Mouse (Mus musculus): ENCODE measurements around the gene Scd4.

The Scd4 gene

DNA sequence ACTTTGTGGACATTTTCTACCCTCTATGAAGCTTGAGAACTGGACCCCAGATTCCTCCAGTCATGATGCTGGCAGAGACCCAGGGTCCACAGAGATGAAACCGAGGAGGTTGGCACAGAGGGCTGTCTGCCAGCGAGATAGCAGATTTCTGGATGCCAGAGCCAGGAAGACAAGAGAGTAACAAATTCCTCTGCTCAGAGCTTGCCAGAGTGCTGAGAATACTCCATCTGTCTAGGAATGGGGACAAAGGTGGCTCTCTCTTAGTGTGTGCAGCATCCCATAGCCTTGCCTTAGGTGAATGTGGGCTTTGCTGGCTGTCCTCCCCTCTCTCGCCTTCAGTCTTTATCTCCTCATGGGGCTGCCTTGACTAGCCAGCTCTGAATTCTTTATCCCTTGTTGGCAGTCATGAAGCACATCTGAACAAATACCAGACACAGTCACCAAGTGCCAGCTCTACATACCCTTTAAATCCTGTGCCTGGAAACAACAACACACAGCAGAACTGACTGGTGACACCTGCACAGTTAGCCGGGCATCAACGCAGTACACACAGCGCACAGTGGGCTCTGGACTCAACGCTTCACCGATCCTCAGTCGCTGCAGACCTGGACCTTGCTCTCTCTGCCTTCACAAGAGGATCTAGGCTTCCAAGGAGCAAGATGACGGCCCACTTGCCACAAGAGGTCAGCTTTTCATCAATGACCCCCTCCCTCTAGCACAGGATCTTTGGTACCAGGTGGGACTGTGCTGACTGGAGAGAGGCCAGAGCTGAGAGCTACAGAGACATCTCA is at the start of gene Scd4:
Gene Scd4 (plus strand): TSS at position 260 of the 791 bp plus-strand sequence.
- DNase-seq (ENCODE audit: low read depth) = no peak

GRCm38 (mm10) chr19:44283157-44284024 is 49.5 kb upstream of the Scd4 start:
- DNase-seq (ENCODE audit: low read depth) = peak; percentile 81

- DNase-seq (ENCODE audit: low read depth) = peak; percentile 94
Observed at GRCm38 (mm10) chr19:44284025-44284695, 48.7 kb upstream of the Scd4 start.

GRCm38 (mm10) chr19:44284723-44285122 is 48.2 kb upstream of the Scd4 start:
- no peak for DNase-seq (ENCODE audit: low read depth)

- DNase-seq (ENCODE audit: low read depth) = no peak
Observed at GRCm38 (mm10) chr19:44285554-44285953, 47.3 kb upstream of the Scd4 start.

DNA sequence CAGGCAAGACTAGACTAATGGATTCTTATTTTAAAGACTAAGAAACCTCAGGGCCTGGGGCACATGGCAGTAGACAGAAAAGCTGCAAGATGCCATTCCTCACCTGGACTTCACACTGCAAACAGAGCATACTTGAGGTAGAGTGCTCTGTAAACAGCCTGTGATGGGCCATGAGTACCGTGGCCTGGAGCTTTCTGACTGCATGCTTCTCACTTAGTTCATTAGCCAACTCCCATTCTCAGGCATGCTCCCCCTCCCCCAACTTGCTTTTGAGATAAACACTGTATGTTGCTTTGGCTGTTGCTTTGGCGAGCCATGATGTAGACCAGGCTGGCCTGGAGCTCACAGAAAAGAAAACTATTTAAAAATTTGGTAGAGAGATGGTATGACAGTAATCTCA is 46.8 kb upstream of the Scd4 start:
- no peak for DNase-seq (ENCODE audit: low read depth)

DNA sequence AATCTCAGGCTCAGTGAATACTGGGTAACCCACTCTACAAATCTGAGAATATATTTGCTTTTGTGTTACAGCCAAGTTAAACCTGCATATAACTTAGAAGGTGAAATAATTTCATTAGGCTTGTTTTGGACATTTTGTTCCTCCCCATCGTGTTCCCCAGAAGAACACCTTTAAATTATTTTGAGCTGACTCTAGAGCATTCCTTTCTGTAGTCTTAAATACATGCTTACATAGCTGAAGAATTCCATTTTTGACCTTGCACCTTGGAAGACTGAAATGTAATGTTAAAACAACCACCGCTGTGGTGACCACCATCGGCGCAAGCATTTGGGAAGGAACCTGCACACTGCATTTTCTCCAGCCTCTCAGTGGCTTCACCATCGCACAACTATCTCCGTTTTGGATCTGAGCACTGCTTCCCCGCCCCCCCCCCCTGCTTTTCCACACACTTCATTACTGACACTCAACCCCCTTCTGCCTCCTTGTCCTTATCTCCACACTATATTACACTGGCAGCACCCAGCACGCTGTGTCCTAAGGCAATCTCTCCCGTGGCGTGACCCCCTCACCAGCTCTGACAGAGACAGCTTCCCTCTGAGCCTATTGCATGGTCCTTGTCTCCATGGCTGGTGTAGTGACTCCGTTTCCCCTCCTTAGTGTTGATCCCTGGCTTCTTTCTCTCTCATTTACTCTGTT is 45.3 kb upstream of the Scd4 start:
- no peak for DNase-seq (ENCODE audit: low read depth)

- DNase-seq (ENCODE audit: low read depth) = no peak
Observed at GRCm38 (mm10) chr19:44292083-44292482, 40.8 kb upstream of the Scd4 start.

GRCm38 (mm10) chr19:44292483-44292882 is 40.4 kb upstream of the Scd4 start:
- peak; percentile 22 for DNase-seq (ENCODE audit: low read depth)

DNA sequence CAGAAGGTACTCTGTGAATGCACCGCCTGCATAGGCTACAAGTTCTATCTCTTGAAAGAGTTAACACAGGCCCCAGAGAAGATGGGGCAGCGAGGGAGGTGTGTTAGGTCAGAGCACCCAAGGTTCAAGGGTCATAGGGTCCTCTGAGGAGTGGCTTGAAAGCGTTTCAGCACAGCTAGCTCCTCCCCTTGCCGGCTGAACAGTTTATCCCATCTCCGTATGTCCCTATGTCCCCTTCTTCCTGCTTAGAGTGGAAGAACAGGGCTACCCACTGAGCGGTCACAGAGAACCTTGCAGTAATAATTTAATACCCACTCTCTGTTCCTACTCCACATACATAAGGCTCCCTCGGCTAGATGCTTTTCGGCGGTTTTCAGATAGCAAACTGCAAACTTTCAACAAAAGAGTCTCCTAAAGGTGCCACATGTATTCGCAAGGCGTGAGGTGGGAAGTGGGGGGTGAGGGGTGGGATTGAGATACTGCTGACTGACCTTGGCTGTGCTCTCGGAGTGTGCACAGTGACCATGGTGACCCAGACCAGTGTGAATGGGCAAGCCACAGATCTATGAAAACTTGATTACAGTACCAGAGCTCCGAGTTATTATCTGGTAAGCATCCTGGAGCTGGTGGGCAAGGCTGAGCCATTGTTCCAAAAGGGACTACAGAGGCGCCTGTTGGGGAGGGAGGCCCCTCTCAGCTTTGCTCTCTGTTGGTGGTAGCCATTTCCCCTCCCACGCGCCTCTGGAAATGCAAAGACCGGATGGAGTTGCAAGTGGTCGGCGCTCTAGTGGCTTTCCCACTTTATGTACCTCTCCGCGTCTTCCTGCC is 39.7 kb upstream of the Scd4 start, which contains the start of gene Scd2:
Gene Scd2 (plus strand): TSS at position 734 of the 828 bp plus-strand sequence.
- DNase-seq (ENCODE audit: low read depth) = peak; percentile 61

DNA sequence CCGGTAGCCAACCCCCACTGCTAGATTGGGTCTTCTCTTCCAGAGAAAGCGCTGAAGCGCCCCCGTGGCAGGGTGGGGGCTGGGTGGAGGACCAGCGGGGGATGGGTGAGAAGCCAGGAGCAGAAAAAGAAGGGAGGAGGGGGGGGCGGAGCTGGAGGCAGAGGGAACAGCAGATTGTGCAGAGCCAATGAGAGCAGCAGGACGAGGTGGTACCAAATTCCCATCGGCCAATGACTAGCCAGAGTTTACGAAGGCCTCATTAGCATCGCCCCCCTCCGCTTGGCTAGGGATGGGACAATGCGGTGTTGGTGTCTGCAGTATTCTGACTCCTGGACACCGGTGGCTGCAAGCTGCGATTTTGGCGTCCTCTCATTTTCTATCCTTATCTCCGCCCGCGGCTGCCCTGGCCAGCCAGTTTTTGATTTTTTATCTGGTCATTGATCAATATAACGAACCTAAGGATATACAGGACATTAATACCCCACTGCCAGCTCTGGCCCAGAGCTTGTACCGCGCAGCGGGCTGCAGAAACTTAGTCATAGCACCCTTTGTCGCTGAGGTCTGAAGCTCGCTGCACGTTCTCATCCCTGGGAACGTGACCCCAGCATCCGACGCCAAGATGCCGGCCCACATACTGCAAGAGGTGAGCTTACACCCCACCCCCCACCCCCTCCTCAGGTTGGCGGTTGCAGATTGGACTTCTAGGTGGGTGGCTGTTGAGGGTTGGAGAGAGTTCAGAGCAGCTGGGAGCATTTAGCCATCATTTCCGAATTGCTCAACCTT is 38.9 kb upstream of the Scd4 start:
- peak; percentile 68 for DNase-seq (ENCODE audit: low read depth)

DNA sequence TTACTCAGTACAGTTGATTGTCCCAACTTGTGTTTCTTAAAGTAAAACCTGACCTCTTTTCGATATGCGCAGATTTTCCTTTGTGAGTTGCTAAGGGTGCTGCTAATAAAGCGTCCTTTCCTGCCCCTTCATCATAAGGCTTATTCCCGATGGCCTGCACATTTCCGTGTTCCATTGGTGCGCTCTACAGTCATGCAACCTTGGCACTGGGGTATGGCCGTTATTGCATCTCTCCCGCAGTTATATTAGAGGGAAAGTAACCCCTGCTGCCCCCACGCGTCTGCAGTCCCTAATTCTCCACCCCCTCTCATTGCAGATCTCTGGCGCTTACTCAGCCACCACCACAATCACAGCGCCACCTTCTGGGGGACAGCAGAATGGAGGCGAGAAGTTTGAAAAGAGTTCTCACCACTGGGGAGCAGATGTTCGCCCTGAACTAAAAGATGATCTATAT is 38.3 kb upstream of the Scd4 start:
- DNase-seq (ENCODE audit: low read depth) = peak; percentile 93

GRCm38 (mm10) chr19:44295251-44295650 is 37.6 kb upstream of the Scd4 start:
- no peak for DNase-seq (ENCODE audit: low read depth)

- DNase-seq (ENCODE audit: low read depth) = peak; percentile 94
Observed at GRCm38 (mm10) chr19:44295741-44296140, 37.2 kb upstream of the Scd4 start.

GRCm38 (mm10) chr19:44296186-44296585 is 36.7 kb upstream of the Scd4 start:
- no peak for DNase-seq (ENCODE audit: low read depth)

DNA sequence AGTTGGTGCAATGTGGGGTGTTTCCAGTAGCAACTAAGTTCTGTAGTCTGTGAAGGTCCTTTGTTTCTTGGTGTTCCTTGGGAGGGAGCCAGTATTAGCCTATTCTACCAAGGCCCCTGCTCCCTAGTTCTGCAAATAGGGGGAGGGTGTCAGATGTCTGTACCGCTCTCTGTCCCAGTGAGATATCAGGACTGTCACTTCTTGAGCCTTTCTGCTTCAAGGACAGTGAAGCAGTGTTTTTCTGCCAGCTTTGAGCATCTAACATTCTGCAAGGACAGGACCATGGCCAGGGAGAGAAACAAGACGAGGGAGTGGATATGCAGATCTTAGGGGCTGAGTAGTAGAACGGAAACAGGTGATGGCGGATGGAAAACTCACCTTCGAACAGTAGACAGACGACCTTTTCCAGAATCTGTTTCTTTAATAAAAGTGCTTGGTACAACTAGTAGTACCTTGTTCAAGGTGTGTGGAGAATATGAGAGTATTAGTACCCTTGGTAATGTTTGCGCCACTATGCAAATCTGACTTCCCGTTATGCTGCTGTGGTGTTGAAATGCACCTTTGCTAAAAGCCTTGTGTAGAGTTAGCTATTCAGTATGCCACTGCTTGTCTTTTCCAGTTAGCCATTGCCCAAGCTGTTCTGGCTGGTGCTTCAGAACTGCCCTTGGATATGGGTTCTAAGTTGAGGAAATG is 35.7 kb upstream of the Scd4 start:
- peak; percentile 45 for DNase-seq (ENCODE audit: low read depth)

DNA sequence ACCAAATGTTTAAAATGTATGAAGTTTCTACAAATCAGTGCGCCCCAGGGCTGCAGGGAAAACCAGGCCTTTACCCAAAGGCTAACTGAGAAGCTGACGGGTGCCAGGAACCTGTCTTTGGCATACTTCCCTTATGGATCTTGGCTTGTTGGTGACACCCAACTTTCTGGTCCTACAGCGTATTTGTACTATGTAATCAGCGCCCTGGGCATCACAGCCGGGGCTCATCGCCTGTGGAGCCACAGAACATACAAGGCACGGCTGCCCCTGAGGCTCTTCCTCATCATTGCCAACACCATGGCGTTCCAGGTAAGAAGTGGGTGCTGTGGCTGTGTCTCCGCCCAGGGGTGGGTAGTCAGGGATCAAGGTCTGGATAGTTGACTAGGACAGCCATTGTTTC is 35.0 kb upstream of the Scd4 start:
- DNase-seq (ENCODE audit: low read depth) = peak; percentile 21

- no peak for DNase-seq (ENCODE audit: low read depth)
Observed at GRCm38 (mm10) chr19:44299078-44299477, 33.8 kb upstream of the Scd4 start.

- DNase-seq (ENCODE audit: low read depth) = no peak
Observed at GRCm38 (mm10) chr19:44299902-44300301, 33.0 kb upstream of the Scd4 start.
